Mouse (Mus musculus) spleen, adult 2 months (tissue): ENCODE data around the gene Ackr2.

ENCODE experiments used
- CTCF ChIP-seq: fragments of 200-500 bp; IDR thresholded peaks from 2 replicates; pipeline ENCODE4 v1.5.1; 2011; ENCODE audit warnings: mild to moderate bottlenecking, inconsistent platforms; ENCODE audit not compliant: insufficient read depth, insufficient read length, insufficient replicate concordance; ENCODE audit errors: extremely low read depth
- POLR2A ChIP-seq: fragments of 200-500 bp; IDR thresholded peaks from 2 replicates; pipeline ENCODE4 v1.6.1; 2011; ENCODE audit warnings: low read depth, low read length, inconsistent platforms

- TF ChIP-seq CTCF, result no peak
- TF ChIP-seq POLR2A, result no peak
Observed at GRCm38 (mm10) chr9:121906456-121906855, 8.3 kb downstream of the Ackr2 start.
